Mouse (Mus musculus) lung, postnatal 0 days (tissue): ENCODE results near the gene Lgi1. TPM values are rescaled to one million over a fixed set of nuclear protein-coding genes. Genes with fewer than 3 reads are reported as not detected.

Source experiments
- ATAC-seq: fragments of 200-750 bp; cut with Nextera tagmentation; 2 replicates; pipeline ENCODE4 v1.8.0; 2017; ENCODE audit warnings: moderate library complexity
- DNase-seq: peaks from one replicate; pipeline ENCODE4 v3.0.0-alpha.2; 2016; ENCODE audit warnings: low spot score
- H3K27ac ChIP-seq: fragments of 300-500 bp; sonication (generic); 2 replicates; pipeline ENCODE4 v1.5.1; 2014; ENCODE audit warnings: antibody characterized with exemption, mild to moderate bottlenecking, low read length, mixed read lengths
- H3K27me3 ChIP-seq: fragments of 300-500 bp; sonication (generic); replicated peaks from 2 replicates; pipeline ENCODE4 v1.6.1; 2014; ENCODE audit warnings: low read length, mixed read lengths; ENCODE audit not compliant: insufficient read depth
- H3K36me3 ChIP-seq: fragments of 300-500 bp; sonication (generic); 2 replicates; pipeline ENCODE4 v1.6.1; 2014; ENCODE audit warnings: low read length, mixed read lengths; ENCODE audit not compliant: insufficient read depth
- H3K4me1 ChIP-seq: fragments of 300-500 bp; sonication (generic); 2 replicates; pipeline ENCODE4 v1.6.1; 2014; ENCODE audit warnings: antibody characterized with exemption, low read depth, low read length, mixed read lengths; ENCODE audit not compliant: insufficient read depth
- H3K4me2 ChIP-seq: fragments of 300-500 bp; sonication (generic); replicated peaks from 2 replicates; pipeline ENCODE4 v1.6.1; 2014; ENCODE audit warnings: low read depth, mild to moderate bottlenecking, low read length, moderate library complexity, mixed read lengths
- H3K4me3 ChIP-seq: fragments of 300-500 bp; sonication (generic); 2 replicates; pipeline ENCODE4 v1.5.1; 2014; ENCODE audit warnings: low read depth, low read length
- H3K9ac ChIP-seq: fragments of 300-500 bp; sonication (generic); replicated peaks from 2 replicates; pipeline ENCODE4 v1.6.1; 2014; ENCODE audit warnings: low read depth, mild to moderate bottlenecking
- H3K9me3 ChIP-seq: fragments of 300-500 bp; sonication (generic); 2 replicates; pipeline ENCODE4 v1.6.1; 2016; ENCODE audit warnings: low read length, mixed read lengths
- CTCF ChIP-seq: IDR thresholded peaks from 2 replicates; pipeline ENCODE4 v1.5.1; 2016; ENCODE audit warnings: antibody characterized with exemption, mild to moderate bottlenecking
- EP300 ChIP-seq: IDR thresholded peaks from 2 replicates; pipeline ENCODE4 v1.6.1; 2016; ENCODE audit warnings: antibody characterized with exemption, mild to moderate bottlenecking, control low read depth
- WGBS: fragments of 180-500 bp; shearing (Covaris S2); extraction: QIAGEN DNeasy Blood & Tissue Kit; methylation state at CpG from one replicate; pipeline ENCODE4 v1.1.7; 2014; 5-methylcytosine and 5-hydroxymethylcytosine counted together
- polyA plus RNA-seq: library from polyadenylated mRNA; unstranded; fragments of >200 nt; fragmentation: Nextera tagmentation; extraction: Ambion mirVana; gene quantifications from 2 replicates; pipeline ENCODE4 v1.2.1, GENCODE M21; 2015

The Lgi1 gene
- polyA plus RNA-seq, 1 experiment from 2014 or later = 0.07 TPM

GRCm38 (mm10) chr19:38337332-38337731, 73.0 kb downstream of the Lgi1 start:
- H3K4me2 ChIP-seq = no peak overlapping the region
- H3K36me3 ChIP-seq = no peaks in the 10 kb centered on the region
- 61% methylated on average over 3 of the region's 3 CpGs for WGBS
- H3K9me3 ChIP-seq = no peaks in the 10 kb centered on the region
- H3K4me1 ChIP-seq = no peaks in the 10 kb centered on the region
- DNase-seq (no peak), ATAC-seq (no peak)
- TF ChIP-seq EP300 (no peak), CTCF (no peak)
- H3K27me3 ChIP-seq = no peaks in the 10 kb centered on the region
- no peak overlapping the region for H3K4me3 ChIP-seq
- no peak overlapping the region for H3K9ac ChIP-seq
- no peak overlapping the region for H3K27ac ChIP-seq

GRCm38 (mm10) chr19:38339734-38340133, 75.4 kb downstream of the Lgi1 start:
- Histone ChIP-seq H3K4me1 (no peaks in the 10 kb centered on the region), H3K27ac (no peak overlapping the region), H3K36me3 (no peaks in the 10 kb centered on the region), H3K4me3 (no peak overlapping the region), H3K4me2 (no peak overlapping the region), H3K27me3 (no peaks in the 10 kb centered on the region), H3K9me3 (no peaks in the 10 kb centered on the region), H3K9ac (no peak overlapping the region)
- 73% methylated on average over 3 of the region's 3 CpGs for whole genome bisulfite sequencing
- DNase-seq = no peak
- no peak for ATAC-seq
- TF ChIP-seq EP300 = no peak
- TF ChIP-seq CTCF = no peak

GRCm38 (mm10) chr19:38343246-38343645, 78.9 kb downstream of the Lgi1 start:
- no peak overlapping the region for H3K4me2 ChIP-seq
- H3K9ac ChIP-seq = no peak overlapping the region
- H3K27ac ChIP-seq = no peak overlapping the region
- H3K9me3 ChIP-seq = no peaks in the 10 kb centered on the region
- WGBS = 74% methylated on average over 1 of the region's 1 CpGs
- H3K27me3 ChIP-seq = no peaks in the 10 kb centered on the region
- no peak for TF ChIP-seq EP300
- TF ChIP-seq CTCF = no peak
- ATAC-seq (no peak), DNase-seq (no peak)
- no peaks in the 10 kb centered on the region for H3K36me3 ChIP-seq
- no peak overlapping the region for H3K4me3 ChIP-seq
- H3K4me1 ChIP-seq = no peaks in the 10 kb centered on the region

- no peak for ATAC-seq
- H3K4me2 ChIP-seq = no peak overlapping the region
- H3K9me3 ChIP-seq = no peaks in the 10 kb centered on the region
- no peak overlapping the region for H3K27ac ChIP-seq
- H3K36me3 ChIP-seq = no peaks in the 10 kb centered on the region
- TF ChIP-seq EP300 (no peak), CTCF (no peak)
- DNase-seq = no peak
- WGBS = 40% methylated on average over 13 of the region's 13 CpGs
- no peak overlapping the region for H3K9ac ChIP-seq
- no peaks in the 10 kb centered on the region for H3K4me1 ChIP-seq
- no peak overlapping the region for H3K4me3 ChIP-seq
- no peaks in the 10 kb centered on the region for H3K27me3 ChIP-seq
Measured at GRCm38 (mm10) chr19:38348271-38349012, 84.1 kb downstream of the Lgi1 start.

GRCm38 (mm10) chr19:38349013-38349341, 84.6 kb downstream of the Lgi1 start:
- ATAC-seq (no peak), DNase-seq (no peak)
- 87% methylated on average over 5 of the region's 5 CpGs for WGBS
- Histone ChIP-seq H3K36me3 (no peaks in the 10 kb centered on the region), H3K9ac (no peak overlapping the region), H3K27me3 (no peaks in the 10 kb centered on the region), H3K4me2 (no peak overlapping the region), H3K4me3 (no peak overlapping the region), H3K4me1 (no peaks in the 10 kb centered on the region), H3K9me3 (no peaks in the 10 kb centered on the region), H3K27ac (no peak overlapping the region)
- no peak for TF ChIP-seq CTCF
- TF ChIP-seq EP300 = no peak

- no peak overlapping the region for H3K9ac ChIP-seq
- no peaks in the 10 kb centered on the region for H3K36me3 ChIP-seq
- DNase-seq (no peak), ATAC-seq (no peak)
- H3K4me3 ChIP-seq = no peak overlapping the region
- no peaks in the 10 kb centered on the region for H3K9me3 ChIP-seq
- H3K4me1 ChIP-seq = no peaks in the 10 kb centered on the region
- H3K27me3 ChIP-seq = no peaks in the 10 kb centered on the region
- WGBS = 82% methylated on average over 2 of the region's 2 CpGs
- TF ChIP-seq CTCF (no peak), EP300 (no peak)
- H3K4me2 ChIP-seq = no peak overlapping the region
- no peak overlapping the region for H3K27ac ChIP-seq
Measured at GRCm38 (mm10) chr19:38351202-38351601, 86.9 kb downstream of the Lgi1 start.

GRCm38 (mm10) chr19:38351728-38352127, 87.4 kb downstream of the Lgi1 start:
- no peaks in the 10 kb centered on the region for H3K4me1 ChIP-seq
- no peak overlapping the region for H3K4me2 ChIP-seq
- no peak for ATAC-seq
- H3K9ac ChIP-seq = no peak overlapping the region
- H3K27me3 ChIP-seq = no peaks in the 10 kb centered on the region
- DNase-seq = no peak
- H3K4me3 ChIP-seq = no peak overlapping the region
- H3K27ac ChIP-seq = no peak overlapping the region
- no peaks in the 10 kb centered on the region for H3K36me3 ChIP-seq
- TF ChIP-seq CTCF (no peak), EP300 (no peak)
- WGBS = 70% methylated on average over 3 of the region's 3 CpGs
- no peaks in the 10 kb centered on the region for H3K9me3 ChIP-seq
